Mouse (Mus musculus) myocyte (in vitro differentiated cells): ENCODE data around the gene Myo18a. TPM values are rescaled to one million over a fixed set of nuclear protein-coding genes. Genes with fewer than 3 reads are reported as not detected.

Experiments used
- H3K27me3 ChIP-seq: one replicate; pipeline ENCODE4 v1.6.1; 2011; ENCODE audit not compliant: control insufficient read depth, insufficient read depth, insufficient read length
- H3K36me3 ChIP-seq: one replicate; pipeline ENCODE4 v1.6.1; 2011; ENCODE audit not compliant: control insufficient read depth, insufficient read depth
- H3K4me2 ChIP-seq: one replicate; pipeline ENCODE4 v1.6.1; 2011; ENCODE audit warnings: low read depth, control low read depth
- H3K4me3 ChIP-seq: one replicate; pipeline ENCODE4 v1.5.1; 2011; ENCODE audit warnings: mild to moderate bottlenecking, control low read depth, moderate library complexity
- H3K79me2 ChIP-seq: one replicate; pipeline ENCODE4 v1.6.1; 2011; ENCODE audit not compliant: control insufficient read depth, insufficient read depth
- H3ac ChIP-seq: one replicate; pipeline ENCODE4 v1.6.1; 2011; ENCODE audit not compliant: control insufficient read depth, insufficient read length
- CEBPB ChIP-seq: IDR thresholded peaks from 2 replicates; pipeline ENCODE4 v1.6.1; 2011; ENCODE audit warnings: mild to moderate bottlenecking, moderate library complexity; ENCODE audit not compliant: poor library complexity, insufficient read depth, severe bottlenecking
- E2F4 ChIP-seq: IDR thresholded peaks from one replicate; pipeline ENCODE4 v1.6.1; 2011; ENCODE audit warnings: mild to moderate bottlenecking, control low read depth, moderate library complexity; ENCODE audit not compliant: insufficient read depth
- MAX ChIP-seq: IDR thresholded peaks from one replicate; pipeline ENCODE4 v1.6.1; 2011; ENCODE audit warnings: low read depth, mild to moderate bottlenecking, control low read depth
- MYOD1 ChIP-seq, 3 experiments: IDR thresholded peaks; one replicate each; pipeline ENCODE4 v1.6.1; 2011; ENCODE audit warnings: control low read depth in 2 of 3, low read depth in 2 of 3, mild to moderate bottlenecking in 2 of 3, moderate library complexity in 1 of 3; ENCODE audit not compliant: insufficient read length in 2 of 3, control insufficient read depth in 1 of 3
- MYOG ChIP-seq, 3 experiments: IDR thresholded peaks; one replicate each; pipeline ENCODE4 v1.6.1; 2011; ENCODE audit warnings: control low read depth in 2 of 3, low read depth in 2 of 3, mild to moderate bottlenecking in 2 of 3; ENCODE audit not compliant: insufficient read length in 2 of 3, control insufficient read depth in 1 of 3, insufficient read depth in 1 of 3
- POLR2A ChIP-seq: IDR thresholded peaks from one replicate; pipeline ENCODE4 v1.6.1; 2011; ENCODE audit warnings: low read depth, mild to moderate bottlenecking, control low read depth, moderate library complexity; ENCODE audit not compliant: insufficient read length
- POLR2AphosphoS2 ChIP-seq: IDR thresholded peaks from one replicate; pipeline ENCODE4 v1.6.1; 2011; ENCODE audit warnings: low read depth, control low read depth; ENCODE audit not compliant: insufficient read length
- REST ChIP-seq: IDR thresholded peaks from one replicate; pipeline ENCODE4 v1.6.1; 2011; ENCODE audit warnings: mild to moderate bottlenecking, control low read depth, moderate library complexity; ENCODE audit not compliant: insufficient read depth, insufficient read length
- SRF ChIP-seq: IDR thresholded peaks from one replicate; pipeline ENCODE4 v1.6.1; 2011; ENCODE audit warnings: low read depth; ENCODE audit not compliant: control insufficient read depth, insufficient read length
- TCF12 ChIP-seq: IDR thresholded peaks from one replicate; pipeline ENCODE4 v1.6.1; 2011; ENCODE audit warnings: mild to moderate bottlenecking, control low read depth; ENCODE audit not compliant: poor library complexity, insufficient read depth, severe bottlenecking
- TCF3 ChIP-seq: IDR thresholded peaks from one replicate; pipeline ENCODE4 v1.6.1; 2011; ENCODE audit warnings: low read depth, control low read depth; ENCODE audit not compliant: insufficient read length
- USF1 ChIP-seq: IDR thresholded peaks from one replicate; pipeline ENCODE4 v1.6.1; 2011; ENCODE audit warnings: low read depth, mild to moderate bottlenecking, control low read depth, moderate library complexity
- polyA plus RNA-seq: library from polyadenylated mRNA; unstranded; fragments of >200 nt; fragmentation: generic; extraction: Trizol; gene quantifications from one replicate; pipeline ENCODE4 v1.2.1, GENCODE M21; 2012; ENCODE audit warnings: missing spikeins

The Myo18a gene
- polyA plus RNA-seq, 1 experiment = 169 TPM

- Histone ChIP-seq H3K27me3 (peaks cover 43% of the 10 kb centered on the region), H3K79me2 (no peaks in the 10 kb centered on the region), H3ac (no peak overlapping the region), H3K4me2 (no peak overlapping the region), H3K36me3 (no peaks in the 10 kb centered on the region), H3K4me3 (no peak overlapping the region)
- TF ChIP-seq POLR2A (no peak), CEBPB (no peak), POLR2AphosphoS2 (no peak), TCF12 (no peak)
Measured at GRCm38 (mm10) chr11:77896011-77896410, 133.0 kb downstream of the Myo18a start.

- H3K27me3 ChIP-seq = peaks cover 47% of the 10 kb centered on the region
- H3K79me2 ChIP-seq = no peaks in the 10 kb centered on the region
- H3K4me2 ChIP-seq = no peak overlapping the region
- no peaks in the 10 kb centered on the region for H3K36me3 ChIP-seq
- no peak overlapping the region for H3ac ChIP-seq
- no peak overlapping the region for H3K4me3 ChIP-seq
- TF ChIP-seq MYOG (IDR thresholded peaks at IDR 0.05; ENCODE audit: control insufficient read depth in 1 of 3, insufficient read depth in 1 of 3, insufficient read length in 2 of 3, low read depth in 2 of 3) = no peak
Measured at GRCm38 (mm10) chr11:77896480-77896819, 133.4 kb downstream of the Myo18a start.

GRCm38 (mm10) chr11:77896820-77897805, 134.1 kb downstream of the Myo18a start:
- no peak overlapping the region for H3ac ChIP-seq
- H3K4me3 ChIP-seq = no peak overlapping the region
- peaks cover 54% of the 10 kb centered on the region for H3K27me3 ChIP-seq
- TF ChIP-seq TCF12 (no peak), E2F4 (no peak), CEBPB (no peak), SRF (no peak), TCF3 (no peak), REST (no peak), MYOG (IDR thresholded peaks at IDR 0.05; ENCODE audit: control insufficient read depth in 1 of 3, insufficient read depth in 1 of 3, insufficient read length in 2 of 3, low read depth in 2 of 3) (no peak), MAX (no peak), POLR2AphosphoS2 (no peak), MYOD1 (IDR thresholded peaks at IDR 0.05; ENCODE audit: control insufficient read depth in 1 of 3, insufficient read length in 2 of 3, low read depth in 2 of 3) (no peak), POLR2A (no peak), USF1 (no peak)
- no peaks in the 10 kb centered on the region for H3K79me2 ChIP-seq
- H3K36me3 ChIP-seq = no peaks in the 10 kb centered on the region
- no peak overlapping the region for H3K4me2 ChIP-seq

- Histone ChIP-seq H3K27me3 (peaks cover 79% of the 10 kb centered on the region), H3K79me2 (no peaks in the 10 kb centered on the region), H3K4me2 (no peak overlapping the region), H3K36me3 (no peaks in the 10 kb centered on the region), H3K4me3 (no peak overlapping the region), H3ac (no peak overlapping the region)
- TF ChIP-seq POLR2AphosphoS2 = no peak
- TF ChIP-seq CEBPB = no peak
- no peak for TF ChIP-seq TCF3
- no peak for TF ChIP-seq REST
- TF ChIP-seq SRF = no peak
- no peak for TF ChIP-seq MYOD1 (IDR thresholded peaks at IDR 0.05; ENCODE audit: control insufficient read depth in 1 of 3, insufficient read length in 2 of 3, low read depth in 2 of 3)
- TF ChIP-seq USF1 = no peak
- no peak for TF ChIP-seq MYOG (IDR thresholded peaks at IDR 0.05; ENCODE audit: control insufficient read depth in 1 of 3, insufficient read depth in 1 of 3, insufficient read length in 2 of 3, low read depth in 2 of 3)
Measured at GRCm38 (mm10) chr11:77900187-77900586, 137.1 kb downstream of the Myo18a start.

GRCm38 (mm10) chr11:77900696-77901095, 137.7 kb downstream of the Myo18a start:
- peaks cover 74% of the 10 kb centered on the region for H3K27me3 ChIP-seq
- no peaks in the 10 kb centered on the region for H3K36me3 ChIP-seq
- no peak overlapping the region for H3K4me3 ChIP-seq
- no peak overlapping the region for H3ac ChIP-seq
- H3K4me2 ChIP-seq = no peak overlapping the region
- TF ChIP-seq E2F4 (no peak), TCF12 (no peak), CEBPB (no peak), REST (no peak), POLR2AphosphoS2 (no peak), MYOD1 (IDR thresholded peaks at IDR 0.05; ENCODE audit: control insufficient read depth in 1 of 3, insufficient read length in 2 of 3, low read depth in 2 of 3) (no peak), SRF (no peak), USF1 (no peak), POLR2A (no peak), MYOG (IDR thresholded peaks at IDR 0.05; ENCODE audit: control insufficient read depth in 1 of 3, insufficient read depth in 1 of 3, insufficient read length in 2 of 3, low read depth in 2 of 3) (no peak), TCF3 (no peak), MAX (no peak)
- no peaks in the 10 kb centered on the region for H3K79me2 ChIP-seq
